Mouse (Mus musculus) lung, postnatal 36 days (tissue): Measurements from ENCODE around the gene Nubp1.
A peak's percentile ranks its signal among the peaks of the same experiment; 100 is the strongest.

Experiments used
- DNase-seq: peaks from one replicate; pipeline ENCODE4 v3.0.0; 2022; ENCODE audit warnings: mixed read lengths

Nubp1 gene

DNA sequence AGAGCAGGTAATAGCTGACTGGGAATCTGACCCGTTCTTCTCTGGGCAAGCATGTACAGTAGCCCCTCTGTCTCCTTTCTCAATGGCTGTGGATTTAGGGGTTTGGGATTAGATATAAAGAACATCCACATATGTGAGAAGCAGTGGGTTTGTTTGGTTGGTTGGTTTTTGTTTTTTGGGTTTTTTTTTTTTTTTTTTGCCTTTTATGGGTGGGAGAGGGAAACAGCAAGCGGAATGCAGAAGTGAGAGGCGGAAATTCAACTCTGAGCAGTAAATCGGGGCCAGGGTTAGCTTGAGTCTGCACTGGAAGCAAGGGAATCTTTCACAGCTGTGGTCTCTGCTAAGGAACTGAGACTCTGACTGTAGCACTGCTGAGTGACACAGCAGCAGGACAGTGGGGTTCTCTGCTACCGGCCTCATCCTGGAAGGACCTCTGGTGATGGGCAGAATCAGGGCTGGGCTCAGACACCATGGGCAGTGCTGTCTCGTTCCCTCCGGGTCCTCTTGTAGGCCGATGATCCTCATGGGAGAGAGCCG is 6.0 kb downstream of the Nubp1 start:
- DNase-seq = no peak

DNA sequence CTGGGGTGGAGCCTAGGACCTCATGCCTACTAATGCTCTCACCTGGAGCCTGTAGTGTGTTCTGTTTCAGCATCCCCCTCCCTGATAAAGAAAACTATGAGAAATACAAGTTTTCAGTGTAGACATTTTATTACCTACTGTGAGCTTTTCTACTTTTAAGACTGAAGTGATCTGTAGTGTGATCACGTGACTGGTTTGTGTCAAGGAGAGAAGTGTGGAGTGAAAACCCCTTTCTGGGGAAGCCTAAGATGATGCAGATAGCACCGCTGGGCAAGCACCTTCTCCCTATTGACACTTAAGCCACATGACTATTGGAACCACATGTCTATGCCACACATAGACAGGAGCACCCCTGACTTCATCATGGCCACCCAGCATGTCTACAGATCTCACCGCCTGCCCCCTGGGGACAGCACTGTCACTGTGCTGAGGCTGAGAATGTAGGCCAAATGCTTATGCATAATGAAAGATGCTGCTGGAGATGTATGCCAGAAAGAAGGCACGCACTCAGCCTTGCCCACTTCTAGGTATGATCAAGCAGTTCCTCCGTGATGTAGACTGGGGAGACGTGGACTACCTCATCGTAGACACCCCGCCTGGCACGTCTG is 8.8 kb downstream of the Nubp1 start:
- DNase-seq = no peak

- DNase-seq = no peak
These were observed 20.2 kb downstream of the Nubp1 start for GRCm38 (mm10) chr16:10431911-10432310.

DNA sequence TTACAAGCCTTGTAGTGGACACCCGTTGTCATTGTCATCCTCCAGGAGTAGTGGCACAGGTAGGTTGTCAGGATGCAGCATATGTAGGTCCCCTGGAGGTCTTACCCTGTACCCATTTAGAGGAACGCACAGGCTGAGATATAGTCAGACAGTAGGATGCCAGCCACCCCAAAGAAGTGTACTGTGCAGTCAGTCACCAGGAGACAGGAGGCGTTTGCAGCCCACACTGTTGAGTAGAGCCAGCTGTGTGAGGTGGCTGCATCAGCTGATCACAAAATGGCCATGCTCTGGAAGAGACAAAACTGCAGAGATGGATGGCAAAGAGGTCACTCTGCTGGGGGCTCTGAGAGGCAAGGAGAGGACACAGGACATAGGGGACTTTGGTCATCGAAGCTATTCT is 20.6 kb downstream of the Nubp1 start:
- DNase-seq = no peak

DNA sequence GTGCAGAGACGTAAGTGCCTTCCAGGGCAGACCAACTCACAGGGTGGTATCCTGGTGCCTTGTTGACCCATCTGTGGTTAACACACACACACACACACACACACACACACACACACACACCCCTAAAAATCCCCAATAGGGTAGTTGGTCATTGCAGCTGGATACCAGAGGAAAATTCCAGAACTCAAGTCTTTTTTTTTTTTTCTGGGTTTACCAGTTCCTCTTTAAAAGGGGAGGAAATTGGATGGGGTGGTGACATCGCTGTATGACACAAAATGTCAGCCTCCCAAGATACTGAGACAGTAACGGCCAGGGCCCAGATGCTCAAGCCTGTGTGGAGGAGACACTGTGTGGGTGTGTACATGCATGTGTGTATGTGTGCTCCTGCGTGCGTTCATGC is 21.6 kb downstream of the Nubp1 start:
- DNase-seq = no peak

DNA sequence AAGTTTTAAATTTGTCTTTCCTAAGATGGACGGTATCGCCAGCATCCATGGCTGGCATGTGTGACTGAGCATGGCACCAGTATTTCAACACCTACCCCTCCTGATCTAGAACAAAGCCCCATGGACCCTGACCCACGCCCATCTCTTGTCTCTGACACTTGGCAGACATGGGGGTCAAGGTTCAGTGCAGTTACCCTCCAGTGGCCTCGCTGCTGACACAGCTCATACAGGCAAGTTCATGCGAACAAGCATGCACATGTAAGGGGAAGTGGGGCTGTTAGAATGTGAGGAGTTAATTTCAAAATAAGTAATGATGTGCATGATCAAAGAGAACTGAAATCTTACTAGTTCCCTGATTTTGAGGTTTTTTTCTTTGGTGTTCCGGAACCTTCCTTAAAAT is 24.4 kb downstream of the Nubp1 start:
- DNase-seq = no peak

- DNase-seq = no peak
These were observed 26.3 kb downstream of the Nubp1 start for GRCm38 (mm10) chr16:10438055-10438454.

GRCm38 (mm10) chr16:10441328-10441727 is 29.6 kb downstream of the Nubp1 start:
- peak; percentile 21 for DNase-seq

DNA sequence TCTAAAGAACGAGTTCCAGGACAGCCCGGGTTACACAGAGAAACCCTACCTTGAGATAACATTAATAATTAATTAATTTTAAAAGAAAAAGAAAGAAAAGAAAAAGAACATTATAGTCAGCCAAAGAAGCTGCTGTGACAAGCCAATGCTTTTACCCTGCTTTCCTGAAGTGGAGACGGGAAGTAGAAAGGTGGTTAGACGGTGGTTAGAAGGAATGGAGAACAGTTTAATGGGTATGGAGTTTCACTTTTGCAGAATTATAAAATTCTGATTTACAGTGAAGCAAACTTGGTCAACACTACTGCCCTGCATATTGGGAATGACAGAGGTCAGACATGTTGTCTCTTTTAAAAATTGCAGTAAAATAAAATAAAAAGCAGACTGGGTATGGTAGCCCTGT is 30.0 kb downstream of the Nubp1 start:
- no peak for DNase-seq

DNA sequence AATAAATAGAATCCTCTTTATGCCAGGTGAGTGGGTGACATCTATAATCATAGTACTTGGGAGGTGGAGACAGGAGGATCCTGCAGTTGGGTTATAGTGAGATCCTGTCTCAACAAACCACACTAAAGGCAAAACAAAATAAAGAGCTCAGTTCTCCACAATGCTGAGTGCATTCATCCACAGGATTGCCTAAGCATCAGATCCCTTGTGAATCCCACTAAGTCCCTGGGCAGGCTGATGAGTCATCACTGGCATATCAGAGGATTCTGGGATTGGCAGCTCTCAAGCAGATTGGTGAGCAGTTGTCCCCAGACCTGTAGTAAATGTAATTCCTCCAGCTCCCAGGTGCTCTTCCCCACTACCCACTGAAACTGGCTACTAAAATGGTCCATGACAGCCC is 32.0 kb downstream of the Nubp1 start:
- no peak for DNase-seq

GRCm38 (mm10) chr16:10446573-10447263 is 35.0 kb downstream of the Nubp1 start:
- DNase-seq = no peak

GRCm38 (mm10) chr16:10447264-10447594 is 35.5 kb downstream of the Nubp1 start, which contains the start of gene Tvp23a:
Gene Tvp23a, minus strand, starts transcription at chr16:10447362.
- peak; percentile 50 for DNase-seq

- no peak for DNase-seq
These were observed 36.0 kb downstream of the Nubp1 start for GRCm38 (mm10) chr16:10447781-10448180.

- no peak for DNase-seq
These were observed 37.2 kb downstream of the Nubp1 start for GRCm38 (mm10) chr16:10448931-10449330.

- DNase-seq = no peak
These were observed 40.2 kb downstream of the Nubp1 start for GRCm38 (mm10) chr16:10451906-10452305.

DNA sequence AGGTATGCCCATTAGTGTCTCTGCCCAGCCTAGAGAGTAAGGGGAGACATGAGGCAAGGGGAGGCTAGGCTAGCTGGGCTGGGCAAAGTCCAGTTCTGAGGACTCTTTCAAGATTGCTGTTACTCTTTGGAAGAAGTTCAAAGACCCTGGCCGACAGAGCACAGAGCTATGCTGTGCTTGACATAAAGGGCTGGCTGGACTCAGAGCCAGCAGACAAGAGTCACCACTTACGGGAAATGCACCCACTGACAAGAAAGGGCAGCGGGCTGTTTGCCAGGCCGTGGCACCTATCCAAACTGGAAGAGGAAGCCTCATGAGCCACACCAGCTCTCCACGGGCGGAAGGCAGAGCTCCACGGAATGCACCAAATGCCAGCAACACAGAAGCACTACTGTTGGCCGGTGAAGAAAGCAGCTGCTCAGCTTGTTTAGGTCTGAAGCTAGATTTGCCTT is 40.7 kb downstream of the Nubp1 start:
- DNase-seq = peak; percentile 97

DNA sequence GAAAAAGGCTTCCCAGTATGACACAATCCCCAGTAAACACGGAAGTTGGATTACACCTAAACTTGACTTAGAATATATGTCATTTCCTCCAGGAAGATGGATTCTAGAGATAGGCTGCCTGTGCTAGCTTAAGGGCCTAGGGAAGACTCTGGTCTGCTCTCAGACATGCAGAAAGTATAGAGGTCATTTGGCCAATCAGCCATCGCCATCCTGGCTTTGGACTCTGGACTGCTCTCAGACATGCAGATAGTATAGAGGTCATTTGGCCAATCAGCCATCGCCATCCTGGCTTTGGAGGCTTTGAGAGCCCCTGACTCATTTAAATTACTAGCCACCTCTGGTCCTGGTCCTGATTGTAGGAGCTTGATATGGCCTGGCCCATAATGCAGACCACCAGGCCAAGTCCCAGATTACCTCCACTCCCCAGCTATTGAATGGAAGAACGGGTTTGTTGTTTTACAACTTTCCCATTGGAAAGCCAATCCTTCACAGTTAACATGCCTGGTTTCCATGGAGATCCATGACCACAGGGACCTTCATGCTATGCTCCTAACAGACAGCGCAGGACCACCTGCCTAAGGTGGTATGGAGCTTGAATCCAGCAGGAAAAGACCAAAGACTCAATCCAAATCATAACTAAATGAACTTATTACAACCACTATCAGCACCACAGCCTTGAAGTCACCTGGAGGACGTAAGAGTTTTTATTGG is 42.3 kb downstream of the Nubp1 start:
- no peak for DNase-seq

DNA sequence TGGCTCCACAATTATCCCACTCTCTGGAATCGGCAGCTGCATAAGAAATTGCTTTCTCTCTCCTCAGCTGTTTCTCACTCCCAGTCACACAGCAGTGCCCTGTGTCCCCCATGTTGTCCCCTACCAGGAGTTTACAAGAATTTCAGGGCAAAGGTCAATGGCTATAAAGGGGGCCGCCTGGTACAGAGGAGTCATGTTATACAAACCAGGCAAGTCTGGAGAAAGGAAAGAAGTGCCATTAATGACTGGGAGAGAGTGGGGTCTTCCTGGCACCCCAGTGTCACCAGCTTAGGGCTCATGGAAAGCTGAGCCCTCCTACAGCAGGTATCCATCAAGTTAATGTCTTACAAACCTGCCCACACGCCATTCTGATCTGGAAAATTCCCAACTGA is 42.8 kb downstream of the Nubp1 start:
- DNase-seq = no peak

- no peak for DNase-seq
These were observed 48.4 kb downstream of the Nubp1 start for GRCm38 (mm10) chr16:10460188-10460587.

GRCm38 (mm10) chr16:10461178-10461577 is 49.4 kb downstream of the Nubp1 start:
- no peak for DNase-seq

- peak; percentile 65 for DNase-seq
These were observed 53.4 kb downstream of the Nubp1 start for GRCm38 (mm10) chr16:10465011-10465681.

DNA sequence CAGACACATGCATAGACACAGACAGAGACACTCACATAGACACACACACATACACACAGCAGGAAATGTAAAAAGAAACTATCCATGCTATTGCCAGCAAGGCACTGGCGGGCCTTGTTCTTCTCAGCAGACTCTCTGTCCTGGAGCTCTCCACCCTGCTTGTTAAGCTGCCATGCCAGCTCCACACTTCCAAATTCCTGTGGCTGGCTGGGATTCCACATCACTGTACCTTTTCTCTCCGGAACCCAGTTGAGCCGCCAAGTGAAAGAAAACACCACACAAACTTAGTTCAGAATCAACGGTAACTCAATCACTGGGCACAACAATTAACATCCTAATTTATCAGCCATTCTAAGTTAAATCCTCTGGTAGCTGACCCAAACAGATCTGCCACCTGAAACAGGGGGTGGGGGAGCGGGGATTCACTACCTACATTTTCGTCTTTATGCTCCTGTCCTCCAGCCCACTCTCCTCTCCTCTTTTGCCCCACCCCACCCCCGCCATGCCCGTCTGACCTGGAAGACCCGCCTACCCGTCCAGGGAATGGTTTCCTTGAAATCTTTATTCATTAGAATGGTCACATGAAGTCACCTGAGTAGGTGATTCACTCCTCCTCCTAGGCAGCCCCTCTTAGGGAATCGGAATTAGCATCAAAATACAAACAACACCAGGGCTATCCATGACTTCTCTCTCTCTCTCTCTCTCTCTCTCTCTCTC is 55.8 kb downstream of the Nubp1 start:
- DNase-seq = peak; percentile 42

DNA sequence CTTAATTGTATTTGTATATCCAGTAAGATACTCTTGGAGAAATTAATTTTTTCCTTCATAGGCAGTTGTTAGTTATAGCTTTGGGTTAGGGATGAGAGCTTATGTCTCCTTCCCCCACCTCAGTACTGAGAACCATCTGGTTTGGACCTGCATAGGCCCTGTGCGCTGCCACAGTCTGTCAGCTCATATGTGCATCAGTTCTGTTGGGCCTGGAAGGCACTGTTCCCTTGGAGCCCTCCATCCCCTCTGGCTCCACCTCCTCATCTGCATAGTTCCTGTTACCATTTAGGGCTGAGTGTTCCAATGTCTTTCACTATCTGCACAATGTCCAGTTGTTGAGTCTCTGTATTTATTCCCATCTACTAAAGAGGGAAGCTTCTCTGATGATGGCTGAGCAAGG is 56.5 kb downstream of the Nubp1 start:
- no peak for DNase-seq
